Mouse (Mus musculus) c-Kit-negative CD71-positive TER-119-positive erythroid progenitor cells, embryonic 14.5 days (primary cell): ENCODE data around the gene Tlr12.
A peak's percentile ranks its signal among the peaks of the same experiment; 100 is the strongest.
"Not testable (repeated sequence)": the region's sequence is repeated elsewhere in the genome, so short reads cannot be mapped to it uniquely, and the experiment has no call there.

Source experiments
- DNase-seq: peaks from one replicate; pipeline ENCODE4 v3.0.0-alpha.2; 2013; ENCODE audit warnings: low read depth, low spot score

The Tlr12 gene

DNA sequence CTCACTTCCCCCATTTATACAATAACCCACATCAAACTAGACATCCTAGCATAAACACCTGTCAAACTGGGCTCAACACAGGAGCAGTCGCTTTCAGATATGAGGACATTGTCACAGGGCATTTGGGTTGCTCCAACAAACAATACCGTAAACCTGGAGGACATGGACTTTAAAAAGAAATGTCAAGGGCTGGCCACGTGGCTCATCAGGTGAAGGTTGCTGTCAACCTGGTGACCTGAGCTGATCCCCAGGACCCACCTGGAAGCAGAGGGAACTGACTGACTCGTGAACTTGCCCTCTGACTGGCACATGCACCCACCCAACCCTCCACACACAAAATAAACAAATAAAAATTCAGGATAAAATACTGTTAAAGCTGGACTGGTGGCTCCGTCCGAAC, 2.2 kb upstream of the Tlr12 start:
- DNase-seq: no peak

DNA sequence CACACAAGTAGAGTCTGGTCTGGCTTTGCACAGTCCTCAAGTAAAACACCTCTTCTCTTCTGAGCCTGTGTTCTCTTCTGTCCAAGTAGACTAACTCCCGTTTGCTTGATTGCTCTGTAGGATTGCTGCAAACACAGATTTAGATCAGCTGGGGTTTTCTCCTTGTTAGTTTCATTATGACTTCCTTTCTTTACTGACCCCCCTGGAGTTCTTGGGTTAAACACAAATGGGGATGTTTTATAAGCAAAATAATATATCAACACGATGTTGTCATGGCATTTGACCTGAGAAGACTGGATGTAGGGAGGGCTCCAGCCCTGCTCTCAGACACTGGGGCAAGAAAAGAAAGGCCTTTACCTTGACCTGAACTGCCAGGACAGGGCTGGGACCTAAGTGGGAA, 544 bp upstream of the Tlr12 start:
- DNase-seq: no peak

DNA sequence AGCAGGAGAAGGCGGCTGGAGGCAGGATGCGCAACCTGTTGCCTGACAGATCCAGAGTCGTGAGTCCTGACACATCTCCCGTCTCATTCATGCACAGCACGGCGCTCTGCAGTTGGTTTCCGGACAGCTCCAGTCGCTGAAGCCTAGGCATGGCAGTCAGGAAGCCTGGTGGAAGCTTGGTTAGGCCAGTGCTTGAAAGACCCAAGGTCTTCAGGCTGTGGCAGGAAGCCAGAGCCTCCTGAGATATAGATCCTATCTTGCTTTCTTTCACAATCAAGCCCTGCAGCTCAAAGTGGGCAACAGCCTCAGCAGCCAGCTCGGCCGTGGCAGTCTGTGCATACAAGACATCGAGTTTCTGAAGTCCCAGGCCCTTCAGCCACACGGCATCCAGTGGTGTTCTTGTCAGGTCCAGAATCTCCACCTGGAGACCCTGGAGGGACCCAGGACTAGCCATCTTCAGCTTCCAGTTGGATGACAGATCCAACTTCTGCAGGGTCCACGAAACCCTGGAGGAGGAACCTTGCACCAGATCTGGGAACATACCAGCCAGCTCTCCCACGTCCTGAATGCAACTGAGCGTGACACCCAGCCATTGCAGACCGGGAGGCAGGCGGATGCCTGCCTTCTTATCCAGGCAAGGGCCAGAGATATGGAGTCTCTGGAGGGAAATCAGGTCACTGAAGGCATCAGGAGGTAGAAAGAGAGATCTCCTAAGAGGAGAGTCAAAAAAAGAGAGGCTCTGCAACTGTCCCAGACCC, 877 bp downstream of the Tlr12 start:
- DNase-seq: no peak

DNA sequence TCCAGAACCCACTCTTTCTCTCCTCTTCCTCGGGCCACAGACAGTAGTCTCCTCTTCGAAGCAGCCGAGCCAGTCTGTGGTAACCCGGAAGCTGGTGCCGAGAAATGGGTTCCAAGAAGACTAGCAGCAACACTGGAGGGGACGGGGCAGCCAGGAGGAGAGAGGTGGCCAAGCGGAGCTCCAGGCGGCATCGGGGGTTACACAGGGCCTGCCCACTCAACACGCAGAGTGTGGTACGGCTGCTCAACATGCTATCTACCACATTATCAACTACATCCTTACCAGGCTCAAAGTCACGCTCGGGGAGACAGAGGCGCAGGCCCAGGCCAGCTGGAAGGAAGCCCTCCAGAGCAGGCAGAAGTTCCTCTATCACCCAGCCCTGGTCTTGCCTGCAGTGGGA, 2.7 kb downstream of the Tlr12 start:
- no peak for DNase-seq

DNA sequence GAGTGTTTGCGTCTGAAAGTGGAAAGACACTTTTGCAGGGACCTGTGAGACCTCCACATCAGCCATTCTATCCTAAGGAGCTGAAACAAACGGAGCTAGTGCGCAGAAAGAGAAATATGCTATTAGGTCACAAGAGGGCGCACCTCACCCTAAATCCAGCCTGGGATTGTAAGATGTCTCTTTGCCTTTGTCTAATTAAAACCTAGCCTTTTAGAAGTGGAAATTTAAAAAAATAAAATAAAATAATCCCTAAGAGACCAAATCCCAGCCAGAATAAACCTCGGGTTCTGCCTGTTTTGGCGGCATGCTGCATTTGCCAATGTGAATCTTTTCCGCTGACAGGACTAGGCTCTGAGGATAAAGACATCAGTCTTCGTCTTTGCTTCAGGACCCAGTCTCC, 5.1 kb downstream of the Tlr12 start:
- peak; percentile 20 for DNase-seq

DNA sequence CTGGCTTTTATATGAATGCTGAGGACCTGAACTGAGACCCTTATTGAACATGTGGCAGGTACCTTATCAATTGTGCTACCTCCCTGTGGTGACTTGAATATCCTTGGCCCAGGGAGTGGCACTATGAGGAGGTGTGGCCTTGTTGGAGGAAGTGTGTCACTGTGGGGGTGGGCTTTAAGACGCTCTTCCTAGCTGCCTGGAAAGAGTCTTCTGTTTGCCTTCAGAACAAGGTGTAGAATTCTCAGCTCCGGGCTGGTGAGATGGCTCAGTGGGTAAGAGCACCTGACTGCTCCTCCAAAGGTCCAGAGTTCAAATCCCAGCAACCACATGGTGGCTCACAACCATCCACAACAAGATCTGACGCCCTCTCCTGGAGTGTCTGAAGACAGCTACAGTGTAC, 6.7 kb downstream of the Tlr12 start:
- not testable (repeated sequence) for DNase-seq

DNA sequence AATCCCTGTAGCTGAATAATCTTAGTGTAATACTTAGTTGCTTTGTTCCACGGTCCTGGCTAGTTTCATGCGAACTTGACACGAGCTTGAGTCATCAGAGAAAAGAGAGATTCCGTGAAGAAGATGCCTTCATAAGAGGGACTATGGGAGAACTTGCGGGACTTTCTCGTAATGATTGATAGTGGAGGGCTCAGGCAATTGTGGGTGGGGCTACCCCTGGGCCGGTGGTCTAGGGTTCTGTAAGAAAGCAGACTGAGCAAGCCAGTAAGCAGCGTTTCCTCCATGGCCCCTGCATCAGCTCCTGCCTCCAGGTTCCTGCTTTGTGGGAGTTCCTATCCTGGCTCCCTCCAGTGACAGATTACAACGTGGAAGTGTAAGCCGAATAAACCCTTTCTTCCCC, 7.7 kb downstream of the Tlr12 start:
- DNase-seq: peak; percentile 16

DNA sequence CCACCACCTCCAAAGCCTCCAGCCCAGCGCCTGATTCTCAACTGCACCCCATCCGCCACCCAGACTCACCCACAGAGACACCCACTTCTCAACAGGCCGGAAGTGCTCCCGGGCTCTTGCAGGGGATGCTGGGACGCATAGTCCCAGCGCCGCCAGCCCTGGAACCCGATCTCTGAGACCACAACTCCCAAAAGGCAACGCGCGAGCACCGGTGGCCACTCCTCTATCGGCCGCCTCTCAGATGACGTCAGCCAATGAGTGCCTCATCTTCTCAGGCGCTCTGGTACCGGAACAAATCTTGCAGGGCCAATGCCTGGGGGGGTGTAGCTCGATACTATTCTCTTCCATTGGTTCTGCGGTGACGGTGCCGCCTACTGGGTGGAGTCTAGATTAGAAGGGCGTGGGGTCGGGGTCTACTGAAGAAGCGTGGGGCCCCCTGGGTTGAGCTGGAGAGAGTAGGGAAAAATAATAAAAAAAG, 8.5 kb downstream of the Tlr12 start, which contains the start of gene Zscan20:
TSS of gene Zscan20 (minus strand) at position 174 of the 478 bp plus-strand sequence.
- peak; percentile 88 for DNase-seq

DNA sequence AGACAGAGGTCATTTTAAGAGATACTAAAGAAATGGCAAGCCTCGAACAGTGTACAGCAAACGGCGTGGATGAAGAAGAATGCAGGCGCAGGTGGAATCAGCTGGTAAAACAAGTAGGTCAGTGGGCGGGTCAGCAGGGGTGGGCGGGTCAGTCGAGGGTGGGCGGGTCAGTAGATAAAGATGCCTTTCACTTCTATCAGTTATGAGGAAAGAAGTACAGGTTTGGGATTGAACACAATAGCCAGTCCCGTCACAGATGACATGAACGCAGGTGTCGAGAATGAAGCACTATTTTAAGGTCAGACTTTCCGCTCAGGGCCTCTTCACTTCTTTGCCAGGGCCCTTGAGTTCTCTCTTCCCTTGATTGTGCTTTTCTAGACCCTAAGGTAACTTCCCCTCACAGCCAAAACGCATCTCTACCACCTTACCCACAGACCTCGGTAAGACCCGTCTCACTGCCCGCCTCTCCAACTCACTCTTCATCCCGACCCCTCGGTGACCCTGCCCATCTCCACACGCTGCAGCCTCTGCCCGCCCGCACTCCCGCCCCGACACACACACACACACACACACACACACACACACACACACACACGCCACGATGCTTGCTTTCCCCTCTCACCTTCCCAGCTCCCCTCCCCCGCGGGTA, 9.0 kb downstream of the Tlr12 start:
- peak; percentile 22 for DNase-seq

DNA sequence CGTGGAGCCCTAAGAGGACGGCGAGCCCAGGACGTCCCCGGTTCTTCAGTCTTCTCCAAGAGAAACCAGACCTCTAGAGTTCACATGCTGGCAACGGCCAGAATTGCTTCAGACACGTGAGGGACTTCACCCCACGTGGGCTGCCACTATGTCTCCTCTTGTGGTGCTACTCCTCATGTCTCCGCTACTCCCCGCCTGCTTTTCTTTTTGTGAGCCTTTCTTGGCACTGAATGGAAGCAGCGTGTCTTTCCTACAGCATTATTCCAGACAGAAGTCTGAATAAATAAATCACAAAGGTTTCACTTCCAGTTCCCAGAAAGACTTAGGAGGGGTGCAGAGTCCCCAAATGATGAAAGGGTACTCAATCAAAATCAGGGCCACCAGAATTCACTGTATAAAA, 10.8 kb downstream of the Tlr12 start:
- DNase-seq: no peak

DNA sequence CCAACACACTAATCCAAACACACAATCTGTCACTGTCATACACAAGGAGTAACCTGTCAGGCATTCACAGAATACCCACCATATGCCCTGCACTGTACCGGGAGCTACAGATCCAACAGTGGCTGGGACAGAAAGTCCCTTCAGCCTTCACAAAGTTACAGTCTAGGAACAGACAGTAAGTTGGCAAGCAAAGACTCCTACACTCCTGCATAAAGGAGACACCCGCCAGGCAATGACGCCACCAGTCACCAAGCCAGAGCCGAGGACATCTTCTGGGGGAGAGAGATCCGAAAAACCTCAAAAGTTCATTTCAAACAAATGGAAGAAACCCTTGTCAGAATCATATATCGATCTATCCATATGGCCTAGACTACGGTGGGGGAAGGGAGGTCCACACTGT, 11.8 kb downstream of the Tlr12 start:
- DNase-seq: no peak

DNA sequence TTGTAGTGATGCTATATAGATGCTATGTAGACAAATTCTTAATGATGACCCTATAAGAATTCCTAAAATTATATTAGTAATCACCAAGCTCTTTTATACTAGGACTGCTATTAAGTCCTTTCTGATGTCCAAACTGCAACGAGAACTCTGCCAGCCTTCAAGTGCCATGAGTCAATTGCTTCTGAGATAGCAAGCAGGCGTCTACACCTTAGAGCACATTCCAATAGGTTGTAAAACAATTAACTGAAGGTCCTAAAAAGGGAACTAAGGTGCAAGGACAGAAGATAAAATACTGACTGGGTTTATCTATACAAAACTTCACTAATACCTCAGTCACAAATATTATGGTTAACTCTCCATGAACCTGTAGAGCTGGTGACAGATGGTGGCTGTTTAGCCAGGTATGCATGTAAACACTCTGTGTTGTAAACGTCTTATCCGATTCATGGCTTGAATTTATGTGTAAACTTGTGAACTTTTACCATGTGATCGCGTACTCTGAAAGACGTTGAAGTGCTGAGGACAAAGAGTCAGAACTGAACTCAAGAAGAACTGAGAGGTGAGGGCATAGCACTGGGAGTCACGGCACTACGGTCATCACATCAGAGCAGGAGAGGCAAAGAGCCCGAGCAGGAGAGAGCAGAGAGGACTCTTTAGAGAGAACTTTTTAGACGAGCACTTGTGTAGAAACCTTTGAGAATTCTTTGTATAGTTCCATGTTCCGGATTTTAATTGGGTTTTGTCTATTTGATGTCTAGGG, 20.4 kb downstream of the Tlr12 start:
- DNase-seq: no peak

DNA sequence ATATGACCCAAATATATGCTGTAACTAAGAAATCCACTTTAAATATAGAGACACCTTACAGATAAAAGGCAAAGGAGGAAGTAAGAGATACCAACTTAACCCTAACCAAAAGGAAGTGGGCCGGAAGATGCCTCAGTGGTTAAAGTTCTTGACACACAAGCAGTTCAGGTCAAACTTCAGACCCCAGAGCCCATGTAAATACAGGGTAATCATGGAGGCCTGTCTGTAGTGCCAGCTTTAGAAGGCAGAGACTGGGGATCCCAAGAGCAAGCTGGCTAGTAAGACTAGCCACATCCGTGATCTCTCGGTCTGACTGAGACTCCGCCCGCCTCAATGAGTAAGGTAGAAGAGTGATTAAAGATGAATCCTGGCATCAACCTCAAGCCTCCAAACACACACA, 24.4 kb downstream of the Tlr12 start:
- no peak for DNase-seq

DNA sequence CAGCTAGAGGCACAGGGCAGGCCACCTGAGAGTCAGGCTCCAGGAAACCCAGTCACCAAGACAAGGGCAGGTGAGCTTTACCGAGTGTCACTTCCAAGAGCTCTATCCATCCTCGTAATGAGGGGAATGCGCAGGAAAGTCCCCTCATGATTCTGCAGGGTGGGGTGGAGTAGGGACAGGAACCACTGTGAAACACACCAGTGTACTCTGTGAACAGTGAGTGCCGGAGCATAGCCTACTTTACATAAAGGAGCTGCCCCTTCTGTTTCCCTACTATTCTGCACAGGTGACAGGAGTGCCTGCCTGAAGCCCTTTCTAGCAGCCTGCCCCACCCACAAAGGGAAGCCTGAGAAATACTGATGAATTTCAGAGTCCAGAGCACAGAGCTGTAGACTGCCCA, 25.1 kb downstream of the Tlr12 start:
- DNase-seq: no peak

DNA sequence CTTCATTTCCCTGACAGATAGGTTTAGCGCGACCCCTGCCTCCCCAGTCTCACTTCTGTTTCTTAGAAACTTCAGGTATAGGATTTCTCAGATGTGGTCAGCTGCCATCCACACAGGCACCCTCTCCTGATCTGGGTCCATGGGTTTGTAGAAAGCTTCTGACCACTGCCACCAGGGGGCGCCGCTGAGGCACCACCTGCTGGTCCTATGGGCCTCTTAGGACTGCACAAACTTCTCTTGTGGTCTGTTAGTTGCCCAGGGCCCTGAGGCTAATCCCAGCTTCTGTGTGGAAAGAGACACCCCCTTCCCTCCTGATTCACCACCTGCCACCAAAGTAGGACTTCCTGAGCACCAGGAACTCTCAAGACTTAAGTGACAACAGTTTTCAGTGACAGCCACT, 39.2 kb downstream of the Tlr12 start:
- peak; percentile 22 for DNase-seq

DNA sequence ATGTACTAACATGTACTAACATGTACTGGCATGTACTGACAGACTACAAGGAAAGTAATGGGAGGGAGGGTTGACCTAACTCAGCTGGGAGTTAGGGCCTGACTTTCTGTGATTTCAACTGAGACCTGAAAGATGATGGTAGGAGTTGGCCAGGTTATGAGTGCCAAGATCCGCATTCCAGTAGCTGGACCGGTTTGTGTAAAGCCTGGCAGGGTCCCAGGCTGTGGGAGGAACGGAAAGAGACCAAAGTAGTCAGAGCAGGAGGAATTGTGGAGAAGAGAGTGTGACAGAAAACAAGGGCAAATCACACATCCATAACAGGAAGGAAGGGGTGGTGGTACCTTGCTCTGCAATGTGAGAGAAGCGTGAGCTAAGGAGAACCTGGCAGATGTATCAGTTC, 42.6 kb downstream of the Tlr12 start:
- no peak for DNase-seq
